Mouse (Mus musculus) cerebellum, adult 9-11 months (tissue): ENCODE measurements around the gene Stap1.

Experiments used
- DNase-seq: peaks from one replicate; pipeline ENCODE4 v3.0.0; 2022

Gene Stap1

DNA sequence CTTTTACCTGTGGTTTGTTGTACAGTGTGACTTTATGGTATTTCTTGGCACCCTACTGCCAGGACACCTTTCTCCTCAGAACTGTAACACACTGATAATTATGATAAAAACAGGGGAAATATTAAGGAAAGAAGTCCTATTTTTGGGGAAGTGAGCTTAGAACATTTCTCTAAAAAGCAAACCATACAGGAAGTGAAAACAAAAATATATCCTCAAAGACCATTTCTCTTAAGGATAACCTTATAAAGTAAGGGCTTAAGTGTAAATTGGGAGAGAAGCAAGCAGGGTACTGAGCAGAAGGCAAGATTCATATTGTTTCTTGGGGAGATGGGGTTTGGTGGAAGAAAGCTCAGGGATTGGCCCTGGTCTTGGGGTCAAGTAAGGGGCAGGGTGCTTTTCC lies 58.3 kb downstream of the Stap1 start:
- no peak for DNase-seq
